Mouse (Mus musculus) limb, embryonic 15.5 days (tissue): ENCODE measurements around the gene Pias3. TPM values are rescaled to one million over a fixed set of nuclear protein-coding genes. Genes with fewer than 3 reads are reported as not detected.
"Not testable (repeated sequence)": the region's sequence is repeated elsewhere in the genome, so short reads cannot be mapped to it uniquely, and the experiment has no call there.

ENCODE experiments used
- ATAC-seq: fragments of 200-750 bp; cut with Nextera tagmentation; 2 replicates; pipeline ENCODE4 v1.8.0; 2017; ENCODE audit warnings: low read depth, moderate TSS enrichment; ENCODE audit not compliant: insufficient number of reproducible peaks, low FRiP score, low TSS enrichment
- H3K27ac ChIP-seq: fragments of 300-500 bp; sonication (generic); 2 replicates; pipeline ENCODE4 v1.5.1; 2015; ENCODE audit warnings: moderate library complexity, mild to moderate bottlenecking, inconsistent platforms
- H3K27me3 ChIP-seq: fragments of 300-500 bp; sonication (generic); 2 replicates; pipeline ENCODE4 v1.6.1; 2015; ENCODE audit warnings: inconsistent platforms
- H3K36me3 ChIP-seq: fragments of 300-500 bp; sonication (generic); 2 replicates; pipeline ENCODE4 v1.6.1; 2015; ENCODE audit warnings: inconsistent platforms
- H3K4me1 ChIP-seq: fragments of 300-500 bp; sonication (generic); 2 replicates; pipeline ENCODE4 v1.6.1; 2015; ENCODE audit warnings: inconsistent platforms
- H3K4me2 ChIP-seq: fragments of 300-500 bp; sonication (generic); 2 replicates; pipeline ENCODE4 v1.6.1; 2015; ENCODE audit warnings: mild to moderate bottlenecking, inconsistent platforms
- H3K4me3 ChIP-seq: fragments of 300-500 bp; sonication (generic); 2 replicates; pipeline ENCODE4 v1.5.1; 2015; ENCODE audit warnings: mild to moderate bottlenecking, inconsistent platforms
- H3K9ac ChIP-seq: fragments of 300-500 bp; sonication (generic); 2 replicates; pipeline ENCODE4 v1.6.1; 2015; ENCODE audit warnings: inconsistent platforms
- H3K9me3 ChIP-seq: fragments of 300-500 bp; sonication (generic); 2 replicates; pipeline ENCODE4 v1.6.1; 2016; ENCODE audit warnings: inconsistent platforms
- WGBS: fragments of 180-500 bp; shearing (Covaris S2); methylation state at CpG from one replicate; pipeline ENCODE4 v1.1.7; 2015; 5-methylcytosine and 5-hydroxymethylcytosine counted together
- polyA plus RNA-seq: library from polyadenylated mRNA; unstranded; fragments of >200 nt; fragmentation: Nextera tagmentation; extraction: Ambion mirVana; gene quantifications from 2 replicates; pipeline ENCODE4 v1.2.1, GENCODE M21; 2015

The Pias3 gene
- 65.2 and 66.5 TPM in 2 replicates for polyA plus RNA-seq

- ATAC-seq, result peak; percentile 83
- no peaks in the 10 kb centered on the region for H3K9me3 ChIP-seq
- peaks cover 20% of the 10 kb centered on the region for H3K36me3 ChIP-seq
- peak within 1 kb of the TSS; percentile 79 for H3K9ac ChIP-seq
- peak within 1 kb of the TSS; percentile 89 for H3K4me3 ChIP-seq
- H3K4me1 ChIP-seq, result peaks cover 22% of the 10 kb centered on the region
- peak within 1 kb of the TSS; percentile 80 for H3K4me2 ChIP-seq
- WGBS, result under 1% methylated on average over 35 of the region's 35 CpGs
- no peaks in the 10 kb centered on the region for H3K27me3 ChIP-seq
- H3K27ac ChIP-seq, result peak within 1 kb of the TSS; percentile 96
These were observed at the start of gene Pias3 for GRCm38 (mm10) chr3:96696198-96696765. TSS of gene Pias3 (plus strand) at chr3:96696384.

- Histone ChIP-seq H3K9me3 (no peaks in the 10 kb centered on the region), H3K27ac (no peak overlapping the region), H3K4me1 (0 out of 2 replicates have a peak, but pooled peaks cover 4% of the 10 kb centered on the region), H3K36me3 (peaks cover 44% of the 10 kb centered on the region), H3K4me3 (no peak overlapping the region), H3K9ac (no peak overlapping the region), H3K27me3 (no peaks in the 10 kb centered on the region), H3K4me2 (no peak overlapping the region)
- no peak for ATAC-seq
- 87% methylated on average over 3 of the region's 3 CpGs for WGBS
These were observed 48.8 kb upstream of the Pias3 start for GRCm38 (mm10) chr3:96647365-96647764.

DNA sequence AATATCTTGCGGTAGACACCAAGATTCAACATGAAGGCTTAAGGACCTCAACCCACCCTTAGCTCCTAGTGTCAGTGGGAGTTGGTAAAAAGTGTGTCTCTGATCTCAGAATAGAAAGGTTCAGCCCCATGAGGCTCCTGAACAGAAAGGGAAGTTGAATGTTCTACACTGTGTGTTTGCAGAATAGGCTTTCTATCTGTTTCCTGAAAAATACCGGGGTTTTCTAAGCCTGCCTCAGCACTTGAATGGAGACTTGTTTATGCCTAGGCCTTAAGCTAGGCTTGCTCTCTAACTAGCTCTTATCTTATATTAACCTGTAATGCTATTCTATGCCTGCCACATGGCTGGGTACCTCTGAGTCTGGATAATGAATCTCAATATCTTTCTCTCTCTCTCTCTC lies 35.3 kb upstream of the Pias3 start:
- Histone ChIP-seq H3K4me3 (no peak overlapping the region), H3K9ac (no peak overlapping the region), H3K27me3 (no peaks in the 10 kb centered on the region), H3K9me3 (no peaks in the 10 kb centered on the region), H3K27ac (no peak overlapping the region), H3K4me1 (peaks cover 19% of the 10 kb centered on the region), H3K36me3 (peaks cover 23% of the 10 kb centered on the region; the same call in 1 of the 2 replicates), H3K4me2 (no peak overlapping the region)
- no peak for ATAC-seq
- 81% methylated on average over 2 of the region's 2 CpGs for WGBS

DNA sequence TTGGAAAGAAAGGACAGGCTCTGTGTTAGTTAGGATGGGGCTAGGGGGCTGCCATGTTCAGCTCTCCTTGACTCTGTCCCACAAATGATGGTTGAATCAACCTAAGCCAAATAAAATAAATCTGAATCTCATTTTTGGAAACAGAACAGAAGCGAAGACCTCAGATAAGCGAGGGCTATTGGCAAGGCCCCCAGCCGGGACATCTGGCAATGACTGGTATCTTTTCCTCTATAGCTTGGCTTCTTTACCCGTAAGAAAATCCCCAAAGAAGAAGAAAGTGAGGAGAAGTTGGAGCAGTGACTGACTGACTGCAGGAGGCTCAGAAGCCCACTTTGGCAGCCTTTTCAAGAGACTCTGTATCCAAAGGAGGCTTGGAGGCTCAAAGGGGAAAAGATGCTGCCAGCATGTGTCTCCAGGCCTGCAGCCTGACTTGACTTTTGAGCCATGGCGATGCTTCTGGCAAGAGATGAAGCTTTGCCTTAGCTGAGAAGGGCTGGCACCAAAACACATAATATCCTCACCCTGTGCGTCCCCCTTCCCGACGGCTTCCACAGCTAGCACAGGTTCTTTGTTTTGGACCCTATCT lies 33.4 kb upstream of the Pias3 start:
- WGBS, result 32% methylated on average over 8 of the region's 8 CpGs
- ATAC-seq, result no peak
- Histone ChIP-seq H3K27me3 (no peaks in the 10 kb centered on the region), H3K4me3 (peak overlapping the region; percentile 12; the same call in 1 of the 2 replicates), H3K9ac (no peak overlapping the region), H3K4me1 (peaks cover 19% of the 10 kb centered on the region), H3K27ac (peak overlapping the region; percentile 90), H3K9me3 (no peaks in the 10 kb centered on the region), H3K36me3 (peaks cover 6% of the 10 kb centered on the region; the same call in 1 of the 2 replicates), H3K4me2 (peak overlapping the region; percentile 49)

- H3K36me3 ChIP-seq, result peaks cover 3% of the 10 kb centered on the region; the same call in 1 of the 2 replicates
- ATAC-seq, result peak; percentile 91
- peak overlapping the region; percentile 30 for H3K4me3 ChIP-seq
- peaks cover 19% of the 10 kb centered on the region for H3K4me1 ChIP-seq
- no peaks in the 10 kb centered on the region for H3K27me3 ChIP-seq
- peak overlapping the region; percentile 90 for H3K27ac ChIP-seq
- peak overlapping the region; percentile 49 for H3K4me2 ChIP-seq
- no peak overlapping the region for H3K9ac ChIP-seq
- 5% methylated on average over 18 of the region's 18 CpGs for WGBS
- no peaks in the 10 kb centered on the region for H3K9me3 ChIP-seq
These were observed 32.5 kb upstream of the Pias3 start for GRCm38 (mm10) chr3:96663432-96664239.

DNA sequence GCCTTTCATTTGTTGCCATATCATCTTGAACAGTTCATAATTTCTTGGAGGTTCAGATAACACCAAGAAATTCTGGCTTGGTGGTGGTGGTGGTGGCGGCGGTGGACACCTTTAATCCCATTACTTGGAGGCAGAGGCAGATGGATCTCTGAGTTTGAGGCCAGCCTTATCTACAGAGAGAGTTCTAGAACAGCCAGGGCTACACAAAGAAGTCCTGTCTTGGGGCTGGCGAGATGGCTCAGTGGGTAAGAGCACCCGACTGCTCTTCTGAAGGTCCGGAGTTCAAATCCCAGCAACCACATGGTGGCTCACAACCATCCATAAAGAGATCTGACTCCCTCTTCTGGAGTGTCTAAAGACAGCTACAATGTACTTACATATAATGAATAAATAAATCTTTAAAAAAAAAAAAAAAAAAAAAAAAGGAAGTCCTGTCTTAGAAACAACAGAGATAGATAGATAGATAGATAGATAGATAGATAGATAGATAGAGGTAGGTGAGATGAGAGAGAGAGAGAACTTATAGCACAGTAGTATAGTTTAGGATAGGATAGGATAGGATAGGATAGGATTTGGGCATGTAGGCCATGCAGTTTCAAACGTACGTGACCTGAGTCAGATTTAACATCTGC lies 30.3 kb upstream of the Pias3 start:
- not testable (repeated sequence) for H3K4me2 ChIP-seq, H3K36me3 ChIP-seq, H3K4me3 ChIP-seq, H3K27me3 ChIP-seq, ATAC-seq, H3K27ac ChIP-seq, H3K9me3 ChIP-seq, H3K9ac ChIP-seq
- WGBS, result 89% methylated on average over 7 of the region's 7 CpGs
- peaks cover 26% of the 10 kb centered on the region for H3K4me1 ChIP-seq

DNA sequence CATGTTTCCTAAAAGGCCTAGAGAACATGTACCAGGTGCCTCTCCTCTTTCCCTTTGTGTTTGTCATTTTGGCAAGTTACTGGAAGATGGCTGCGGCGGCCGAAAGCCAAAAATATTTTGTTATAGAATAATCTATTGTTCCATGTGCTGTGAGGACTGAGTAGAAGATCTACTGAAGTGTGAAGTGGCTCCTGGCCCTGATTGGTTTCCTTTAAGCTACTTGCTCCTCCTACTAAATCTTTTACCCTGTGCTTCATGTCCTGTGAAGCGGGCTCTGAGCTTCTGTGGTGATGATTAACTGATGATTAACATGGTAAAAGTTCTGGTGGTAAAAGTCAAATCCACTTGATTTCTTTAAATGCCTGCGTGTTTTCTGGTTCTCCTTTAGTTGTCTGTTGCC lies 29.3 kb upstream of the Pias3 start:
- H3K9me3 ChIP-seq, result no peaks in the 10 kb centered on the region
- peaks cover 28% of the 10 kb centered on the region for H3K4me1 ChIP-seq
- H3K9ac ChIP-seq, result no peak overlapping the region
- 90% methylated on average over 5 of the region's 5 CpGs for WGBS
- no peak overlapping the region for H3K4me2 ChIP-seq
- no peaks in the 10 kb centered on the region for H3K27me3 ChIP-seq
- no peaks in the 10 kb centered on the region for H3K36me3 ChIP-seq
- no peak overlapping the region for H3K27ac ChIP-seq
- no peak overlapping the region for H3K4me3 ChIP-seq
- ATAC-seq, result no peak

GRCm38 (mm10) chr3:96667316-96667715 lies 28.9 kb upstream of the Pias3 start:
- Histone ChIP-seq H3K27me3 (no peaks in the 10 kb centered on the region), H3K9ac (no peak overlapping the region), H3K4me1 (peaks cover 27% of the 10 kb centered on the region), H3K4me2 (no peak overlapping the region), H3K27ac (no peak overlapping the region), H3K36me3 (no peaks in the 10 kb centered on the region), H3K9me3 (no peaks in the 10 kb centered on the region), H3K4me3 (no peak overlapping the region)
- no peak for ATAC-seq
- 32% methylated on average over 1 of the region's 1 CpGs for WGBS

DNA sequence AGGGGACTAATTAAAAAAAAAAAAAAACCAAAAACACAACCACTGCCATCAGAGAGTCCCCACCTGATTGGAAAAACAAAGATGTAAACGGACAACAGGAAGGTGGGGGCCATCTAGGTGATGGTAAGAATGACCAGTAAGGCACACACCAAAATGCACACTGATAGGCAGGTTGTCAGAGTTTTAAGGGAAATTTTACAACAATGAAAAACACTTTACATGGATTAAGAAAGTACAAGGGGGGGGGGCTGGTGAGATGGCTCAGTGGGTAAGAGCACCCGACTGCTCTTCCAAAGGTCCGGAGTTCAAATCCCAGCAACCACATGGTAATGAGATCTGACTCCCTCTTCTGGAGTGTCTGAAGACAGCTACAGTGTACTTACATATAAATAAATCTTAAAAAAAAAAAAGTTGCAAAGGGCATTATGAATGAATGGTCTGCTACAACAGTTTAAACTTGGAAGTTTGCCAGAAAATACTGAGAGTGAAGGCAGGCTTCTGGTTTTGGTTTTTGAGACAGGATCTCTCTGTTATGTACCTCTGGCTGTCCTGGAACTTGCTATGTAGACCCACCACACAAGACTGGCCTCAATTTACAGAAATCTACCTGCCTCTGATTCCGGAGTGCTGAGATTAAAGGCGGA lies 27.6 kb upstream of the Pias3 start:
- Histone ChIP-seq H3K27ac (no peak overlapping the region), H3K9me3 (no peaks in the 10 kb centered on the region), H3K4me1 (peaks cover 18% of the 10 kb centered on the region), H3K4me3 (no peak overlapping the region), H3K9ac (no peak overlapping the region), H3K36me3 (no peaks in the 10 kb centered on the region), H3K27me3 (no peaks in the 10 kb centered on the region), H3K4me2 (no peak overlapping the region)
- no peak for ATAC-seq
- WGBS, result 92% methylated on average over 5 of the region's 5 CpGs

DNA sequence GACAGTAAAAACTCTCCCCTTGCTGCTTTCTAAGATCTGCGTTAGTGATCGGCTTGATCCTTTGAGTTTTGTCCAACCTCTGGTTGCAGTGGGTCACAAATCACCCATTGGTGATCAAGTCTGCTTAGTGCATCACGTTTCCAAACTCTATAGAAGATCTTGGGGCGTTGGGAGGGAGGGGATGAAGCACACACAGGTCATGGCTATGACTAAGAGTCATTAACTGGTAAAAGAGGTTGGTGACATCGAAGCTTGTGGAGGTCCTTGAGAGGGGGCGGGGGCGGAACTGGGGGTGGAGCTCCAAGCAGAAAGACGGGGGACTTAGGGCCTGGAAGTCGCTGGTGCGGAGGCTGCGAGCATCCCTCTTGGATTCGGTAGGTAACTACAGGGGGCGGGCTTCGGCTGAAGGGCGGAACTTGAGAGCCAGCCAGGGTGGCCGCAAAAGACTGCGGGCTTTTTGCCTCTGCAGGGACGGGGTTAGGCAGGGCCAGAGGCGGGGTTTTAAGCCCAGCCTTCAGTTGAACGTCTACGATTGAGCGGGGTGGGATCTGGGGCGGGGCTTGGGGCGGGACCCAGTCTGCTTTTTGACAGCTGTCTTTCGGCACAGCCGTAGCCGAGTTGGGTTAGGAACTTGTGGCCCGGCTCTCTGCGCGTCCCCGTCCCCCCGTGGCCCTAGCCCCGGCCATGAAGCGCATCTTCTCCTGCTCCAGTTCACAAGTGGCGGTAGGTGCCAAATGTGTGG lies 26.3 kb upstream of the Pias3 start, which contains the start of gene Ankrd35:
Gene Ankrd35, plus strand, starts transcription at position 405 of the 742 bp plus-strand sequence.
- Histone ChIP-seq H3K27ac (no peak within 1 kb of the TSS), H3K27me3 (no peaks in the 10 kb centered on the region), H3K4me2 (peak within 1 kb of the TSS; percentile 87)

DNA sequence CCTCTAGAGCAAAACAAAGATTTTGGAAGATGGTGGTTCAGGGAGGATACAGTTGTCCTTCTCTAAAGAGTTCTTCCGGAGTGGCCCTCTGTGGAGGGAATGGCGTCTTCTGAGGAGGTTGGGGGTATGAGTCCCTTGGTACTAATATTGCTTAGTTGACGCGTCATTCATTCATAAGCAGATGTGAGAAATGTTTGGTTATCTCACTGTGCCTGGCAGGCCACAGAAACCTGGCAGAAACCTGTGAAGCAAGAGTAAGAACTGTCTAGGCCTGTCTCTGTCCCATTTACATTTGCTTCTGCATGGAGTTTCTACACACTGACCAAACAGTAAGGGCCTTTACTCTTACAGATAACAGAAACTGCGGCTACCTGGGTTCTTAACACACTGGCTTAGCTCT lies 24.7 kb upstream of the Pias3 start:
- peaks cover 19% of the 10 kb centered on the region for H3K4me1 ChIP-seq
- ATAC-seq, result no peak
- no peak overlapping the region for H3K27ac ChIP-seq
- no peak overlapping the region for H3K9ac ChIP-seq
- H3K4me3 ChIP-seq, result no peak overlapping the region
- H3K9me3 ChIP-seq, result no peaks in the 10 kb centered on the region
- H3K27me3 ChIP-seq, result no peaks in the 10 kb centered on the region
- no peaks in the 10 kb centered on the region for H3K36me3 ChIP-seq
- H3K4me2 ChIP-seq, result no peak overlapping the region
- WGBS, result 93% methylated on average over 5 of the region's 5 CpGs

More for the DNA sequence above, 26.3 kb upstream of the Pias3 start, which contains the start of gene Ankrd35:
- peak; percentile 92 for ATAC-seq
- no peak within 1 kb of the TSS for H3K9ac ChIP-seq
- H3K4me1 ChIP-seq, result peaks cover 13% of the 10 kb centered on the region
- H3K4me3 ChIP-seq, result peak within 1 kb of the TSS; percentile 46
- H3K36me3 ChIP-seq, result no peaks in the 10 kb centered on the region
- H3K9me3 ChIP-seq, result no peaks in the 10 kb centered on the region
- 4% methylated on average over 34 of the region's 35 CpGs for WGBS
